Mouse (Mus musculus): ENCODE measurements around the gene Alkbh1.

GRCm38 (mm10) chr12:87464678-87465297 lies 21.0 kb upstream of the Alkbh1 start:
- TF ChIP-seq POLR2A (IDR thresholded peaks at IDR 0.05; ENCODE audit: insufficient read depth, low read depth, low read length) (no peak), CTCF (IDR thresholded peaks at IDR 0.05; ENCODE audit: insufficient read depth, low read depth, low read length) (no peak)

Measured in olfactory bulb, adult 2 months (tissue).